Mouse (Mus musculus): Measurements from ENCODE around the gene Strada. TPM values are rescaled to one million over a fixed set of nuclear protein-coding genes. Genes with fewer than 3 reads are reported as not detected.

The Strada gene
- total RNA-seq, 2 experiments from 2014 or later = 13.7 to 14.1 TPM

DNA sequence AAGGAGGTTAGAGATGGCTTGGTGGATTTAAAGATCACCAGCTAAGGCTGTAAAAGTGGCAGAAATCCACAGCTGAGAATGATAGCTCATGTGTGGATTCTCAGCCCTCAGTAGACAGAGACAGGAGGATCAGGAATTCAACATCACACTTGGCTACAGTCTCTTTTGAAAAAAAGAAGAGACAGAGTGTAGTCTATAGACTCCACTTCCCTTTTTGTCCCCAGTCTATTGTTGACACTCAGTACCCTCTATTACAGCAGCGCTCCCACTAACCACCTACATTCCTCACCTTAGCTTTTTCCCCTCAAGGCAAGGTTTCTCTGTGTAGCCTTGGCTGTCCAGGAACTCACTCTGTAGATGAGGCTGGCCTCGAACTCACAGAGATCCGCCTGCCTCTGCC lies 10.3 kb downstream of the Strada start:
- DNase-seq (ENCODE audit: low spot score) = no peak

DNA sequence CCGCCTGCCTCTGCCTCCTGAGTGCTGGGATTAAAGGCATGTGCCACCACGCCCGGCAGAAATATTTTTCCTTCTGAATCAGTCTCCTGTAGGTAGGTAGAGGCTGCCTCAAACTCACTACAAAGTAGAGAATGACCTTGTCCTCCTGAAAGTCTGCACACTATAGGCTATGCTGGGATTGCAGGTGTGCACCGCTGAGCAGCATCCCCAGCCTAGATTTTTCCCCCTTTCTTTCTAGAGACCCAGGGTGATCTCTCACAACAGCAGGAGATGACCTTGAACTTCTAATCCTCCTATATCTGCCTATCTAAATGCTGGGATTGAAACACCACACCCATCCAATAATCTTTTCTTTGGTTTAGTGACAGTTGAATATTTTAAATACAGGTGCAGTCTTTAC lies 14.6 kb downstream of the Strada start:
- no peak for DNase-seq (ENCODE audit: low spot score)

DNA sequence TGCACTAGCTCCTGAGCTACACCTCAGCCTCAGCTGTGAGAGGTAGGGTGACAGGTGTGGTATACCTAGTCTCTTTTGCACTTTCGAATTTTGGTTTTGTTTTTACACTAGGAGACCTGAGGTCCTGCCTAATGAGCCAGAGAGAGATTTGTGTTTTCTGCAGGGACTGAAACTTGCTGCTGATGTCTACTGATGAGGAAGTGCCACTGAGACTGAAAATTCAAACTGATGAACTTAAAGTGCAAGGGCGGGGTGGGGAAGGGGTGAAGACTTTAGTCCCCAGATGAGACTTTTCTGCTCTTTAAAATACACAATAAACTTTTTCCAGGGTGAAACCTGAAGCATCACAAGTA lies 21.5 kb downstream of the Strada start:
- DNase-seq (ENCODE audit: low spot score) = no peak

DNA sequence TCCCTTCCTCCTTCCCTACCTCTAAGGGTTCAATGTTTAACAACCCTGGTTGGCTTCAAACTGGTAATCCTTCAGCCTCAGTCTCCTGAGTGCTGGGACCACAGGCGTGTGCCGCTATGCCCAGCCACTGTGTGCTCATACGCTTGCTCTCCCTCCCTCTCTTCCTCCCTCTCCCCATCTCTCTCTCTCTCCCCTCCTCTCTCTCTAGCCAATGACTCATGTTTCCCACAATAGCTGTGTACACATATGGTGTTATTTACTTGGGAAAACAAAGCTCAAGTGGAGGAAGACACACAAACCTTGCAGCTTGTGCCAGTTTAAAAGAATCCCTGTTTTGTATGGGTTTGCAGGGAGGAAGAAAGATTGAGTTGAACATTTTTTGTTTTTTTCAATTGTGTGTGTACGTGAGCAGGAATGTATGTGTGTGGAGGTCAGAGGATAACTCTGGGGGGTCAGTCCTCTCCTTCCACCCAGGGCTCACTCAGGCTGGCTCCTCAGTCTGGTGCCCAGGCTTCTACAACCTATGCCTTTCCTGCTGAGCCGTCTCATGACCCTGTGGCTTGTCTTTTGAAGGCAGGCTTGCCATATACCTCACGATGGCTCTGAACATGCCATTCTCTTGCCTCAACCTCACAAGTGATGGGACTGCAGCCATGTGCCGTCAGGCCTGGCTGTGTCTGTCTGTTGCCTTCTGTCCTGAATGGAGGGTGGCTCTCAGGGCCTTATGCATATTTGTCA lies 22.1 kb downstream of the Strada start:
- DNase-seq (ENCODE audit: low spot score) = no peak

DNA sequence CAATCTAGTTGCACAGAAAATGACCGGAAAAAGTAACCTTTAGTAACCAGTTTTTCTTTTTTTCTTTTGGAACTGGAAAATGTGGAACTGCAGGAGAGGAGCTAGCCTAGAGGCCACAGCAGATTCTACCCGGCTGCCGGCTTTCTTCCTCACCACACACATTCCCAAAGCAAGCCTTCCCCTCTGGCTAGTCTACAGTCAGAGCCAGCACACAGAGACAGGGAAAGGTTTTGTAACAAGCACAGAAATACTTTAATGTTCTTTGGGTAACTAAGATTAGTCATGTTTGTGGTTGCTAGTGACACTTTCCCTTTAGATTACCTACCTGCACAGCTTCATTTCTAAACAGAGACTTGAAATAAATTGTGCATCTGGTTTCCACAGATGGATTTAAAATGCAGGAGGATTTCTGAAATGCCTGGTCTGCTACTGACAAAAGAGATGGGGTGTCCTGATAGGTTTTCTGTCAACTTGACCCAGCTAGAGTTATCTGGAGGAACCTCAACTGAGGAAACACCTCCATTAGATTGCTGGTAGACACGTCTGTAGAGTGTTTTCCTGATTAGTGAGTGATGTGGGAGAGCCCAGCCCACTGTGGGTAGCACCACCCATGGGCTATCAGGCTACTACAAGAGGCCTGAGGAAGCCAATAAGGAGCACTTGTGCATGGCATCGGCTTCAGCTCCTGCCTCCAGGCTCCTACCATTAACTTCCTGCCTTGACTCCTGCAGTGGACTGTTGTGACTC lies 23.8 kb downstream of the Strada start:
- no peak for DNase-seq (ENCODE audit: low spot score)

DNA sequence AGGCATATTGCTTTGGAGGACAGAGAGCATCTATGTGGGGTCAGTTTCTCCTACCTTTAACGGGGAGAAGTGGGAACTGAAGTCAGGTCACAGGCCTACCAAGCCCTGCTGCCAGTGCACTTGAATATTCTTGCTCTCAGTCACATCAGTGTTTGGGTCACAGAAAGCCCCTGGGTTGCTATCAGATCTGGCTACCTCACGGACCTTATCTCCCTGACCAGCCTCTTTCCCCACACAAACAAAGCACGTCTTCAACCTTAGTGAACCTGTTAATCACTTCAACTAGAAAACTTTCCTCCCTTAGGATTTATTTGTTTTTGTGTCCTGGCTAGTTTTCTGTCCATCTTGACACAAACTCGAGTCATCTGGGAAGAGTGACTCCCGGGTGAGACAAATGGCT lies 25.6 kb downstream of the Strada start:
- DNase-seq (ENCODE audit: low spot score) = no peak

DNA sequence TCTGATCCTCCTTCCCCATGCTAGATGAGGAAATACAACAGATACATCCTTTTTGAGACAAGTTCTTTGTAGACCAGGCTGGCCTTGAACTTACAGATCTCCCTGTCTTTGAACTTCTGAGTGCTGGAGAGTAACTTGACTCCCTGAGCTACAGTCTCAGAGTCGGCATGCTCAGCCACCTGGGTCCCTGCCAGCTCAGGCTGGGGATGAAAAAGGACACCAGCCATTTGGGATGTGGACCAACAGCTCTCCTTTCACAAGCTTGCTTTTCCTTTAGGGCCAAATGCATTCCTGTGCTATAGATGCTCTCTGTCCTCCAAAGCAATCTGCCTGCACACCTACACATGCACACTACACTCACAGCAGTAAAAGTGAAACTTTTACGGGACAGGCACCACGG lies 26.9 kb downstream of the Strada start:
- DNase-seq (ENCODE audit: low spot score) = peak; percentile 82

DNA sequence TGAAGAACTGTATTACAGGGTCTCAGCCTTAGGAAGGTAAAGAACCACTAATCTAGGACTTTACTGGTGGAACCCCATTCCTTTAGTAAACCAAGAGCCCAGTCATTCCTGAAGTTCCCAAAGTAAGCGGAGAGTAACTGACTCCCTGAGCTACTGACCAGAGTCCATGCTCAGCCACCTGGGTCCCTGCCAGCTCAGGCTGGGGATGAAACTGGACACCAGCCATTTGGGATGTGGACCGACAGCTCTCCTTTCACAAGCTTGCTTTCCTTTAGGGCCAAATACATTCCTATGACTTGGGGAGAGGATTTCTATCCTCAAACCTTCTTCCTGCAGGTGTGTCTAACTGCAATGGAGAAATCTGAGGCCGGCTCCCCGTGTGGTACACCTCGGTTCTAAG lies 27.6 kb downstream of the Strada start:
- DNase-seq (ENCODE audit: low spot score) = peak; percentile 75

DNA sequence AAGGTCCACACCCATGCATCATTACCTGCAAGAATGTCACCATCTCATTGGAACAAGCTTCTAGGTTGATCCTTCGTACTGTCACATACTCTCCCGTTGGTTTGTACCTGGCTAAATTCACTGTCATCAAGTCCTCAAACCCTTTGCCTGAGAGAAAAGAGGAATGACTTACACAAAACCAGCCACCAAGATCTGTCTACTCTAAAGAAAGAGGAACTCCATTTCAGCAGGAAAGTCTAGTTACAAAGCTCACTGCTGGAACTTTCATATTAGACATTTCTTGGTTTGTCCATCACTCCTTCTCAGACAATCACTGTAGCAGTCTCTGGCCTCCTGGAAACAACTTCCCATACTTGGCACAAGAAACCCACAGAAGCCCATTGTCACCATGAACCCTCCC lies 28.7 kb downstream of the Strada start:
- DNase-seq (ENCODE audit: low spot score) = no peak

DNA sequence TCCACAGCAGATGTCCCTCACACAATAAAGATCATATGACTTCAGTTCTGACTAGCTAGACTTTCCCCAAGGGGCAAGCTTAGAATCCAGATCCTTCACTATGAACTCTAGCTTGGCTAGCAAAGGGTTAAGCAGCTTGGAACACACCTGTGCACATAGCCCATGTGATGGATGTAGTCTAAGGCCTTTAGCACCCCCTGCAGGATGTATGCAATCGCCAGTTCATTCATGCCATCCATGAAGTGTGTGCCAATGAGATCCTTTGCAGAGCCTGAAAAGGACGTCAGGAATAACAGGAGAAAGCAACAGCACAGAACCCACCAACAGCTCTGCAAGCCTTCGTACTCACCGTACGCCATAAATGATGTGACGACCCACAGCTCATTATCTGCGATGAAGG lies 31.2 kb downstream of the Strada start:
- DNase-seq (ENCODE audit: low spot score) = no peak

DNA sequence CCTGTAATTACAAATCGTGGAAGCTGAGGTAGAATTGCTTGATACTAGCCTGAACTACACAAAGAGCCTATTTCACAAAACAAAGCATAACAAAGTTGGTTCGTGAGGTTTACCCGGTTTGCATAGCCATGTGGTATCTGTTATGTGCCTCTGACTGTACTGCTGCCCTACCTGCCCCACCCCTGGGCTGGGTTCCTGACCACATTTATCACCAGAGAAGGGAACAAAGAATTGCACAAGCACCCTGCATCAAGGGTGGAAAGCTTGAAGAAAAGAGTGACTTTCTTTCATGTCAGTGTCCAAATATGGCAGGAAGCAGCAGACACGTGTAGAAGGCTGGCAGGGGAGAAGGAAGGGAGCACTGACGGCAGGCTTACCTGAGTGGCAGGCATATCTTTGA lies 34.5 kb downstream of the Strada start:
- no peak for DNase-seq (ENCODE audit: low spot score)

DNA sequence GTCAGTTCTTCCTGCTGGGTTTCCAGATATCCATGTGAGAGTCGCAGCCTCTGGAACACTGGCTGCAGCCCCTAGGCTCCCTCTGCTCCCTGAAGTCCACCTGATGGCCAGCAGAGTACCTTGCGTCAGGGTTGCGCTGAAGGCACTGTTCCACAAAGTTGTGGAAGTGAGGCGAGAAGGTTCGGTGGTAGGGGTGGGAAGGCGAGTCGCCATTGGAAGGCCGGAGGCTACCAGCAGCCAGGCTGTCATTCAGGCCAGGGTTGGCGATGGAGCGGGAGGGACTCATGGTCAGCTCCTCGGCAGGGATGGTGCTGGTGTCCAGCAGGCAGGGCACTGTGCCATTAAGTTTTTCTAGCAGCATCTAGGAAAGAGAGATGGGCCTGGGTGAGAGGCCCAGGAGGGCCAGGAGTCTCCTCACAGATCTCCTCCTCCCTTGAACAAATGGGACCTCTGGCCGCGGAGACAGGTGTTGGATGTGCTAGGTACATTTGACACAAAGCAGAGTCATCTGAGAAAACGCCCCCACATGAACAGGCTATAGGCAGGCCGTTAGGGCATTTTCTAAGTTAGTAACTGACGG lies 37.3 kb downstream of the Strada start:
- DNase-seq (ENCODE audit: low spot score) = no peak

DNA sequence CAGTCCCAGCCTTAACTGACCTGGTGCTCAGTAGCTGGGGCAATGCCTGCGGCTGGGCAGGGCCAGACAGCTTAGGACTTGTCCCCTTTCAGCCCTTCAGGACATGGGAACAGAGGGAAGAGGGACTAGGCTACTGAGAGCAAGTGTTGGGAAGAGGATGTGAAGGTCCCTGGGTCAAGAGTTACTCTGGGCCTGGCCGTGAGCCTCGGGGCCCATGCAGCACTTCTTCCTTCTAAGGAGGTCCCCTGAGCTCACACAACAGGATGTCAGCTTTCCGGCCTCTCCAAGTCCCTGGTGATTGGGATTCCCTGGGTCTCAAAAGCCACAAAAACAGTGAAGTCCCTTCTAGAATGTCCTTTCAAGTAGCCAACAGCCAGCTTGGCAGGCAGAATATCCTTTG lies 38.4 kb downstream of the Strada start:
- no peak for DNase-seq (ENCODE audit: low spot score)

DNA sequence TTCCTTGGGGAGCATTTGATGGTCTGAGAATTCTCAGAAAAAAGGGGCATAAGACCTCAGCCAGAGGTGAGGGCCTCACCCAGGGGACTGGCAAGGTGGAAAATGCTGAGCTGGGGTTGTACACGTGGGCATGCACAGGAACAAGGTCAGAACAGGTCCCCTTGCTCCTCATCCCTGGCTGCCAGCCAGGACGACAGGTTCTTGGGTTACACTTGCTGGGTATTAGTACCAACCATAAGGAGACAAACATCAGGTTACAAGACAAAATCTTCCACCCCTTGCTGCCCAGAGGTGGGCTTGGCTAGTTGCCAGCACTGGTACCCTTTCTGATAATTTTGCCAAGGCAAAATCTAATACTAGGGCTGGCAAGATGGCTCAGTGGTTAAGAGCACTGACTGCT lies 39.7 kb downstream of the Strada start:
- DNase-seq (ENCODE audit: low spot score) = peak; percentile 25

DNA sequence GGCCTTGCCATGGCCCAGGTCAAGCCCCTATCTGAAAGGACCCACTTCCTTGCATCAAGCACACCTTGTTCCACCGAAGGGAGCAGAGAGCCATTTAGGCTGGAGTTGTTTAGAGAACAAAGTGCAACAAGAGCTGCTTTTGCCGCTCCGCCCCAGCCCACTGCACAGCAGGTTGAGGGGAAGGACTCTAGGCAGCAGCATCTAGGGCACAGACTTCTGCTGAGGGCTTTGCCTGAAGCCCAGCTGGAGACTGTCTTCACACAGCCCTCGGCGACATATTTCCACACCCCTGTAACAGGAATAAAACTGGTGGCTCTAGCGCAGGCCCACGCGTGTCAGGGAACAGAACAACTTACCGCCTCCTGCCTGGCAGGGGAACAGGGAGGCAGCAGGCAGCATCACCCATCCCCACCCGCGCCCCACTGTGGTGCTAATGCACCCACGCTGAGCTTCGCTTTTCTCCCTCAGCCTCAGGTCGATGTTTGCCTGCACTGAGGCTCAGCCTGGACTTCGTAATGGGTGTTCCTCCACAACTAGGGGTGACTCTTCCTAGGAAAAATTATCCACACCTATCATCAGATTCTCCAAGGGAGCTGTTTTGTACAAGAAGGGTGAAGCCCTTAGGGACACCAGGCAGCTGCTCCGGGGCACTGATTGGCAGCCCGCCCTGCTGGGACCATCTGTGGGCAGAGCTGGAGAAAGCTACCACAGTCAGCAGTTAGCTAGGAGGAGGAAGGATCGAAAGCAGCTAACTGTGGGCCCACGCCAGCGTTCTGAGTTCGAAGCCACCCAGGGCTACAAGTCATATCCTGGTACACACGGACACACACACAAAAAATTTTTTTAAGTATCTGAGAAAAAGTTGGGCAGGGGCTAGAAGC lies 40.9 kb downstream of the Strada start, which contains the start of the genes Gm10840 and Limd2:
TSS of gene Gm10840 (plus strand) at position 10 of the 881 bp plus-strand sequence.
TSS of gene Limd2 (minus strand) at position 20 of the 881 bp plus-strand sequence.
- DNase-seq (ENCODE audit: low spot score) = no peak

DNA sequence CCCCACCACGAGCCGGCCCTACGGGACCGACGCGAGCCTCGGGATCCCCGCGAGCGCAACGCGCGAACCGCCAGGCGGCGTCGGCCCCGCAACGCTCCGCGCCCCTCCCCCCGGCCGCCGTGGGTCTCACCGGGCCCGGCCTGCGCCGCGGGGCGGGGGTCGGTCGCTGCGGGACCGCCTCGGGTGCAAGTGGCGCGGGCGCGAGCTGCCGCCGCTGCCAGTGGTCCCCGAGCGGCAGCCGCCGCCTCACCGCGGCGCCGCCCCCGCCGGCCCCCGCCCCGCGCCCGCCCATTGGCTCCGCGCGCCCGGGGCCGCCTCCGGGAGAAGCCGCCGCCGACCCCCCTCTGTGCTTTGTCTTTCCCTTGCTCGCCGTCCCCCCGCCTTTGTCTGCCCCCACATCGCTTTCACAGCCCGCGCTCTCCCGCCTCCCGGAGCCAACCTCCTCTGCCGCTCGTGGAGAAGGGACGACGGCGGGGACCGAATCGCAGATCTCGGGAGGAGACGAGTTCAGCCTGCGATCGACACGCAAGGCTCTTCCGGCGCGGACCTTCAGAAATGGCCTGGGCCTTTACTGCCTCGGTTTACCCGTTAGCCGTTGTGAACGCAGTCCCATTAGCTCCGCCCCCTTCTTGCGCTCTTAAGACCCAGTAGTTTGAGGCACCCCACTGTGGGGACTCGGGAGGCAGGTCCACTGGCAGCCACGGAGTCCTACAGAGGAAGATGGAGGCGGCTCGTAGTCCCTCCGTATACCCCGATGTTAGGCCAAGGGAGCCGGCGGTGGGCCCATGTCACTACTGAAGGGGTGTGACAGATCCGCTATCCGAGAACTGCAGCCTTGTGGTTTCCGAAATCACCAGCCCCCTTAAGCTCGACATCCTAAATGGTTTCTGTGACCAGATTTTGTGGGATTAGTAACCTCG lies 41.8 kb downstream of the Strada start:
- peak; percentile 53 for DNase-seq (ENCODE audit: low spot score)

DNA sequence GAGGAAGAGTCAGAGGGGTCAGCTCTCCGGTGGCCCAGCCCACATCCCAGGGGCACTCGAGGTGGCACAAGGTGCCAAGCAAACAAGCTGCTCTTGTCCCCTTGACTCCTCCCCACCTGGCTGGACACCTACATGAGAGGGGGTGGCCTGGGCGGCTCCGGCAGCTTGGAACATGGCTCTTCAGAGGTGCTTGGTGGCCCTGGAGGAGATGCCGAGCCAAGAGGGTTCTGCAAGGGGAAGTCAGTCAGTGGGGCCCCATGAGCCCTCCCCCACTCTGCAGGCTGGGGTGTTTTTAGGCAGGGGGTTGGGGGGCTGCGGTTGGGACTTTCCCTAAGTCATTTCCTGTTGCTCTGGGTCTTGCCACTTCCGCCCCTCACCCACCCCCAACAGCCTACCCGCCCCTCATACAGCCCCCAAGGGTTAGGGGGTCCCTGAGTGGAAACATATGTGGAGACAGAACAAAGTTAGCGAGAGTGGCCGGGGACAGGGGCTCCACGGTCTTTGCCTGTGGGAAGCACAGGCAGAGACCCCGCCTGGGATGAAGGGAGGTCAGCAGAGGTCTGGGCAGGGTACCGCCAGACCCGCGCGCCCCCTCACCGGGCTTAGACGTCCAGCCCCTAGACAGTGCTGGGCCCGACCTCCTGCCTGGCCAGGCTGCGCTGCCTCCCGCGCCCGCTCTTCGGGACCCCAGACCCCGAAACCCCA lies 42.6 kb downstream of the Strada start:
- DNase-seq (ENCODE audit: low spot score) = no peak

DNA sequence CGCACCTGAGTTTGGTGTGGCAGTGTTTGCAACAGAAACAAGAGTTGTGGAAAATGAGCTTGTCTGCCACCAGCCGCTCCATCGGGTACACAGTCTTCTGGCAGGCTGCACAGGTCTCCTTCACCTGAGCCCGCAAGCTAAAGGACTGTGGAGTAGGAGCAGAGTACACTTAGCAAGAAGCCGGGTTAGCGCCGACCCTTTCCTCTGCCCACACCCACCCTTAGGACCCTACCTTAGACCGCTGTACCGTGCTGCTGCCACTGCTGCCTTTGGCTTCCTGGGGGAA lies 43.1 kb downstream of the Strada start:
- no peak for DNase-seq (ENCODE audit: low spot score)

DNA sequence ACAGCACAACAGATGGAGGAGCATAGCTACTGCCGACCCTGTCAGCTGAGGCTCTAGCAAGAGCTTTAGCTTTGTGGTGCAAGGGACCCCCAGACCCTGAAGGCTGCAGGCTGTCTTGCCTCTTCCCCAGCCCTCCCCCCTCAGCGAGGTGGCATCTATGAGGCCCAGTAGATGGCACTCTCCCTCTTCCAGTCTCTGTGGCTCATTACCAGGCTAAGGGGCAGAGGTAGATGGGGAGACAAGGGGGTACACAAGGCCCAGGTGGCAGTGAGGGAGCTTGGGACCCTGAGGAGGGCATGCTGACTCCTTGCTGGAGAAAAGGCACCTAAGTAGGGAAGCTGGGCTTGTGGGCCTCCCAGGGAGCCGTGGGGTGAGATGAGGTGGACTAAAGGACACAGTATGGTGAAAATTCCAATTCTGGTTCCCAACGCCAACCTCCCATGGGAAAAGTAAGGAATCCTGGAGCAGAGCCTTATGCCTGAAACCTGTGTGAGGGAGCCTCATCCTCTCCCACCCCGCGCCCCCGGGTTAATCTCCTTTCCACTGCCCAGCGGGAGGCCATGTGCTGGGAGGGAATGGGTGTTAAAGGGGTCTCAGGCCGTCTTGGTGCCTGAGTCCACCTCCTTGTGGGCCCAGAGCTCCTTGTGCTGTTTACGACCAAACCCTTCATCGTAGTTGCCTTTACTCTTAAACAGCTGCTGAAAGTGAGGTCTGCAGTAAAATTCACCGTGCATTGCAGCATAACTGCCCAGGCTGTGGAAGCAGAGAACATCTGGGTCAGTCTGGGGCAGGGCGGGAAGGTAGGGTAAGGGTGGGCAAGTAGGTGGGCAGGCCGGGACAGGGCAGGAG lies 43.7 kb downstream of the Strada start:
- peak; percentile 32 for DNase-seq (ENCODE audit: low spot score)

Measured in gastrocnemius, adult 18-20 months (tissue).